Mouse (Mus musculus): Measurements from ENCODE around the gene Ino80b.
A peak's percentile ranks its signal among the peaks of the same experiment; 100 is the strongest.
"Not testable (repeated sequence)": the region's sequence is repeated elsewhere in the genome, so short reads cannot be mapped to it uniquely, and the experiment has no call there.

Gene Ino80b

DNA sequence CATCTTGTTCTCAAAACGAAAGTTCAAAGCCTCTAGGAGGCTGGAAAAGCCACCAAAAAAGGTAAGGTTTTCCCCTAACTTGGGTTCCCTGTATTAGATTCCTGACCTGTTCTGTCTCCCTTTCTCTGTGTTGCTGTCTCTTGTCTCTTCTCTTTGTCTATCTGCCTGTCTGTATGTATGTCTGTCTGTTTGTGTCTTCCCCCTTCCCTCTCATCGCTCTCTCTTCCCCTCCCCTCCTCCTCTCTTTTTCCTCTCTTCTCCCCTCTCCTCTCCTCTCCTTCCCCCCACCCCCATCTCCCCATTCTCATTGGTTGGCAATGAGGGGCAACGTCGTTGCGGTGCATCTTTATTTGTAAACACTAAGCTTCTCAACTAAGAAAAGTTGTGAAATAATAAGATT, at the start of gene Ino80b:
Ino80b (minus strand) TSS at position 101 of the 400 bp plus-strand sequence.
- no peak for DNase-seq (ENCODE audit: low read depth)

DNA sequence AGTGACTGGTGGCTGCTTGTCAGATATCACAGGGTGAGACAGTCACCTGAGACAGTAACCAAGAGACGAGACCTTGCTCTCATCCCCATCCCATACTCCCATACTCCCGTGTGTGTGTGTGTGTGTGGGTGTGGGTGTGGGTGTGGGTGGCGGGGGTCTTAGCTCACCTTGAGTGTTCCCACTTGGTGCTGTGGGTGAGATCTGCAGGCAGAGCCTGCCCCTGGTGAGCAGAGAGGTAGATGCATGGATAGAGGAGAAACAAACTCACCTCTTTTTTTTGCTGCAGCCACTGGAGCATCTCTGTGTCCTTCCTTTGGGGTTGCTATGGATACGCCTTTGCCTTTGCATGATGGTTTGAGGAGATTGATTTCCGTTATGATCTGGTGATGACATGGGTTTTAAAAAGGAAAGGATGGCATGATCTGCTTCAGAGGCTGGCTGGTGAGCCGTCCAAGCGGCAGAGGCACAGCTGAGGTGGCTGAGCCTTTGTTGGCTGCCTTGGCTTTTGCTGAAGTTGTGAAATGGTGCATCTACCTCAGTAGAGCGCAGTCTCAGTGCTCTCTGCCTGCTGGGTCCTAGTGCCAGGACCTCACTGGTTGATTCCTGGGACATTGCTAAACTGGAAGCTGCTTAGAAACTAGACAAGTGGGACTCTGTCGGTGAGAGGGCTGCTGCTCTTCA, 47.1 kb upstream of the Ino80b start:
- DNase-seq (ENCODE audit: low read depth) = no peak

DNA sequence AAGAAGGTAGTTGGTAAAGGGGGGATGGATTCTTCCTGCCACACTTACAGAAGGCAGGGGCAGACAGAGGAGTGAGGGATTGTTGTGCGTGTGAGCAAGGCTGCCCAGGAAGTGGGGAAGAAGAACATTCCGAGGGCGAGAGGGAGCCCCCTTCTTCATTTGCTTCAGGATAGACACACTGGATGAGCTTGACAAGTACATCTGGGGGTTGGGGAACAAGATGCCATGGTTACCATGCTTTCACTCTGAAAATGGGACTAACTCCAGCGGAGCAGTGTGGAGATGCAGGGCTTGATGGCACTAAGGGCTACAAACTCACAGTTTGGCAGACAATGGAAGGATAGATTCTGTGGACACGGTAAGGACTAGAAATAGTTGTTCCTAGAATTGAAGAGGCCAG, 45.8 kb upstream of the Ino80b start:
- no peak for DNase-seq (ENCODE audit: low read depth)

DNA sequence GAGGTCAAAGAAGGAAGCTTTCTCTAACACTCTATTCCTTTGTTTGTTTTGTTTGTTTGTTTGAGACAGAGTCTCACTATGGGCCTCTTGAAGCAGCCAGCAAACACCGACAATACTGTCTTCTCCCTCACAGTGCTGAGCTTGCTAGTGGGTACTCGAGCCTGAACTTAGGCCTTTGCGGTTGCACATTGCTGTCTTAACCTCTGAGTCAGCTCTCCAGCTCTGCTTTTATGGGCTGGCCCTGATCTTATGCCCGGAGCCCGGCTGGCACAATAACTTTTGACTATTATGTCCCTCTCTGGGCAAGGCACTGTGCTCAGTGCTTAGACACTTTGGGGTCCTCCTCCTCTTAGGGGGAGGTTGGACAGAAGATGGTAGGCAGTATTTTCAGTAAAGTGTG, 44.6 kb upstream of the Ino80b start:
- DNase-seq (ENCODE audit: low read depth) = no peak

DNA sequence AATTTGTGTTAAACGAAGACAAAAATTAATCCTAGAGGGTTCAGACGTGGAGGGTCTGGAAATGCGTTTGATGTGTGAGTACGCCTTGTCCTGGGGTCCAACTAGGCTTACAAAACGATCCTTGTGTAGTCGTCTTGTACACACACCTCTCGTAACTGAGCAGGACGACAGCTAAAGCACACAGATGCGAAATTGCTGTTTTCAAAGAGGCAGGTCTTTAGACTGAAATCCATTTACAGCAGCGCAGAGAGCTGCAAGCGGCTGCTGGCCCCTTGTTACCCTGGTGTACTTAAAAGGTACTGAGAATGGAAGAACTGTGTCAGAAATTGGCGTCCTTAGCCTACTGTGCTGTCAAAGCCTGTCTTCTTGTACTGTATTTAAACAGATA, 41.0 kb upstream of the Ino80b start:
- no peak for DNase-seq (ENCODE audit: low read depth)

DNA sequence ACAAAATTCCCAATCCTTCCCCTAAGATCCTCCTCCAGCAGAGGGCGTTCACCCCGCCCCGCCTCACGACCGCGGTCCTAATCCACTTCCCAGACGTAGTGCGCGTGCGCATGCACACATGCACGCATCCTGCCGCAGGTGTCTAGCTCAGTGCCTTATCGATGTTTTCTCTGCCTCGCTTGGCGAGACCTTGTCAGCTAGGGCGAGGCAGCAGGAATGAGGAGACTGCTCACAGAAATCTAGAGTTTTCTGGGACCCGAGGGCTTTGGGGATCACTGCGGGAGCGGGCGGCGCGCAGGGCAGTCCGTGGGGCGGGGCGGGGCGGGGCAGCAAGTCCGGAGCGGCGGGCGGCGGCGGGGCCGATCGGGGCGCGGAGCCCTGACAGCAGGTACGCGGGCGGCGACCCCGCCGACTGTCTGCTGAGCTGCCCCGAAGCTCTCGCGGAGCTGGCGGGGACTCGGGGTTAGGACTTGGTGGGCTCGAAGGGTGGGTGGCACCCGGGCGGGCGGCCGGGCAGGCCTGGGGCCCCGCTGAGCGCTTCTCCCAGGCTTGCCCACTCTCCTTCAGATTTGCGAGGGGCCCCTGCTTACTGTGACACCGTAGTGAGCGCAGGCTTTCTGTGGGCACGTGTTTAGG, 40.5 kb upstream of the Ino80b start, which contains the start of gene Dctn1:
Dctn1 (plus strand) TSS at position 314 of the 636 bp plus-strand sequence.
- peak; percentile 90 for DNase-seq (ENCODE audit: low read depth)

DNA sequence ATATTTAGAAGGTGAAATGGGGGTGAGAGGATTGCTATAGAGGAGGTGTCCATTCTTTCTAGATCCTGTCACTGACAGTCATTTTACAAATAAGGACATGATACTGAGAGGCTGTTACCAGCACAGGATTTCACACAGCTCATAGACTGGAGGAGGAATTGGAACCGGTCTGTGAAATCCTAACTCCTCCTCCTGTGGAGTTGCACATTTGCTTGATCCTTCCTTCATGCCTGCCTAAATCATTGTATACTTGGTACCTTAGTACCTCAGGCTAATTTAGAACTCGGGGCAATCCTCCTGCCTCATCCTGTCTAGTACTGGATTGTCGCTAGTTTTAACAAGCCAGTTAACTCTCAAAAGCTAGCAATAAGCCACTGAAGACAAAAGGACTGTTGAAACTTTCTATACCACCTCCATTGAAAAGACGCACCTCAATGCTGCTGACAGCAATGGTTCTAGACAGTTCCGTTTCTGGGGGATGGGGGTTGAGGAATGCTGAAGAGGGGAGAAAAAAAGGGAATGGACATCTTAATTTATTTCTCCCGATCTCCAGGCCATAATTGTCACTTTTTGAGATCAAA, 39.9 kb upstream of the Ino80b start:
- no peak for DNase-seq (ENCODE audit: low read depth)

DNA sequence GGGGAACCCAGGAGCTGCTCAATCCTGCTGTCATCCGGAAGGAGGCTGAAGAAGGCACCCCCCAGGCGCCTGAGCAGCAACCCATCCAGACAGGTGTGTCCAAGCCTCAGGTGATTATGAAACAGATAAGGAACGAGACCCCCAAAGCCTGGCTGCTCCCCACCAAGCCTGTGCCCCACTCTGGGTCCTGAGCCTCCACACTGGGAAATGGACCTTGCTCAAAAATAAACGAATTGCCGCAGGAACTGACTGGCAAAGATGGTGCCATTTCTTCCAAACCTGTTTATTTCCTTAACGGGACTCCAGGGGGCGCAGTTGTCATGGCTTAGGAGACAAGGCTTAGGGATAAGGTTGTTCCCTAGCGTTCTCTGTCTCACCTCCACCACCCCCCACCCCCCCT, 37.5 kb upstream of the Ino80b start:
- no peak for DNase-seq (ENCODE audit: low read depth)

DNA sequence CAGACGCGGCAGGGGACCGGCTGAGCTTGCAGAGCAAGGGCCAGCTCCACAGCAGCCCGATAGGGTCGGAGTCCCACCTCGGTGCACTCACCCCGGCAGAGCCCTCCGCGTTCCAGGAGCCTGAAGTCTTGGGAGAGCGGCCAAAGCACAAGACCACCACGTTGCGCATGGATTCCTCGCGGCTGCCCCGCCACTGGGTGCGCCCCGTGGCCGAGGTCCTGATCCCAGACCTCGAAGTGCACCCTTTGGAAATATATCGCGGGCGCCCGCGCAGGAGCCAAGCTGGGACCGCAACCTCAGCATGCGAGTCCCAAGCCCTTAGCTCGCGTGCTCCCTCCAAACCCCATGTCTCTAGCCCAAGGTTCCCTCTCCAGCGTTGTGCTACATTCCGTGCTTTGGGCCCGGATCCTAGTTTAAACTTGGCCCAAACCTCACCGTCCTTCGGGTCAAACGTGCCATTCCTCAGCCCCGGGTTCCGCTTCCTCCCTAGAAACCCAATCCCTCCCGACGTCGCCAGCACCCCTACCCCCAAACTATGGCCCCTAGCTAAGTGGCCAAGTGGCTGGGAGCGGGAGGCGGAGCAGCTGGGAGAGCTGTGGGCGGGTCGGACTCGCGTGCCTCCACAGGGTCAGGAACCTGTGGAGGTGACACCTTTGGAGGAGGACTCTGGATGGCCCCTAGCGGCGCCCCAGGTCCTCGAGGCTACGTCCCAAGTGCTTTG, 36.9 kb upstream of the Ino80b start:
- DNase-seq (ENCODE audit: low read depth) = no peak

DNA sequence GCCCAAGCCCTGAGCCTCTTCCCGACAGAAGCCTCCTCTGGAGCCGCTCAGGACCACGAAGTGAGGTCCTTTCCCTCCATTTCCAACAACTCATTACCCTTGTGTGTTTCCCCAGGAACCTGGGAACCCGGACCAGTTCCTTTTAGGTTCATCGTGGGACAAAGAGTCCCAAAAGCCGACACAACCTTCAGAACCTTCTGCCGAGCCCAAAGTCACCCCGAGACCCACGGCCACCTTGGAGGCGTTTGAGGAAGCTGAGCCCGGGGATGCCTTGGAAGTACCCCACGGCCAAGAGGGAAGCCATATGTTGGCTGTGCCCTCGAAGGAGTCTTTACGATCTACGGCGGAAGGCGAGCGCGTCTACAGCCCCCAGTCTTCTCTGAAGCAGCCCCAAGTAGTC, 36.2 kb upstream of the Ino80b start:
- DNase-seq (ENCODE audit: low read depth) = no peak

DNA sequence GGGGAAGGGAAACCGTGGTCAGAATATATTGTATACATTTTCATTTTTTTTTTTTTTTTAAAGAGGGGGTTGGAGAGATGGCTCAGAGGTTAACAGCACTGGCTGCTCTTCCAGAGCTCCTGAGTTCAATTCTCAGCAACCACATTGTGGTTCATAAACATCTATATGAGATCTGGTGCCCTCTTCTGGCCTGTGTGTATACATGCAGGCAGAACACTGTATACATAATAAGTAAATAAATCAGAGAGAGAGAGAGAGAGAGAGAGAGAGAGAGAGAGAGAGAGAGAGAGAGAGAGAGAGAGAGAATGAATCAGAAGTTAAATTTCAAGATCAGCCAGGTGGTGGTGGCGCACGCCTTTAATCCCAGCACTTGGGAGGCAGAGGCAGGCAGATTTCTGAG, 34.2 kb upstream of the Ino80b start:
- DNase-seq (ENCODE audit: low read depth) = not testable (repeated sequence)

DNA sequence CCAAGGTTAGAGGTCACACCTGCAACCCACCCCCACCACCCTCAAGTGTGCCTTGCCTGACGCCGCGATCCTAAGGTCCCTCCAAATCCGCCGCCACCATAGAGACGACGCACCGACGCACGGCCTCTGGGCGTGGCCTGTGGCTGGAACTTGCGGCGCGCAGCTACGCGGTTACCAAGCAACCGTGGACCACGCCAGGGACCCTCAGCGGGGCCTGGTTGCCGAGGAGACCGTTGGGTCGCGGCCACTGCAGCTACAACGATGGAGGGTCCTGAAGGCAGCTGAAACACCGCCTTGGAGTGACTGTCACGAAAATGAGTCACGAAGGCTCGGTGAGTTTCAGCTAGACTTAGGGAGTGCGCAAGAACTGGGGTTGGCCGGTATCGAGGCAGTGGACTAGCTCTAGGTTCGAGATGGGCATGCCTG, 31.0 kb upstream of the Ino80b start, which contains the start of the genes Wdr54 and 1700003E16Rik:
Wdr54 (minus strand) TSS at position 139 of the 426 bp plus-strand sequence.
1700003E16Rik (plus strand) TSS at position 146 of the 426 bp plus-strand sequence.
- no peak for DNase-seq (ENCODE audit: low read depth)

DNA sequence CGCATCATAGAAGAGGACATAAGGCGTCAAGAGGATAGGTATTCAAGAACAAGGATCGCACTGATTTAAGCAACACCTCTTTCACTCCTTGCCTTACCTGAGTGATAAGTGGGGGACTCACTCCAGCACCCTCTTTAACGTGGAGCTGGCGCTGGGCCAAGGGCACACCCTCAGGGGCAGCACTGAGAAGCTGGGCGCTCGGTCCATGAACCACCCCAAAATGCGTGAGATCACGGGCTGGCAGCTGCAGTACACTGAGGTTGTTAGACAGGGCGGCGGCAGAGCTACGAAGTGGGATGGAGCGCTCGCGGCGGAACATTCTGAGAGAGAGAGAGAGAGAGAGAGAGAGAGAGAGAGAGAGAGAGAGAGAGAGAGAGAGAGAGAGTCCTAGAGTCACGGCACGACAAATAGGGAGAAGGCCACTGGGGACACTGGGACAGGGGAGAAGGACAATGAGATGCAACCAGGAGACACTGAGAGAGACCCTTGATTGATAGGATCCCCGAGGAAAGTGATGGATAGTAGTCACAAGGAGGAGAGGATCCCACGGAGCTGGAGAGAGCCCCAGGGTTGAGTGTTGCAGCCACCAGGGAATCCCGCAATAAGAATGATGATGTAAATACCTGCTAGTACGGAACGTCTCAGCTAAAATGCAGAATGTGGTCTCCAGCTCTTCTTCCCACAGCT, 30.5 kb upstream of the Ino80b start:
- no peak for DNase-seq (ENCODE audit: low read depth)

DNA sequence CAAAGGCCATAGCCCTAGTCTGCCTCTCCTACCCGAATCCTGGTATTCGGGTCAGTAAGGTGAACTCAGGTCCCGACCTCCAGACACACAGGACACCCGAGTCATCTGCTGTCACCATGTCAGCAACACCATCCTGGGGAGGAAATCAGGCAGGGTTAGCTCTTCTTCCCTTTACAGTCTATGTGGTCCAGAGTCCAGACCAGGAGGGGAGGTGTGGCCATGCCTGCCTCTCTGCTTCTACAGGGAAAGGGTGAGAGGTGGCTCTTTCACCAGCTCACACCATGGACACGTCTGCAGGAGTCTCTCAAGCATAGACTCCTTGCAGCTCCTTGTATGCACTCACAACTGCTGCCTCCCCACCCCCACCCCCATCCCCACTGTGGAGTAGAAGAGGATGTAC, 28.3 kb upstream of the Ino80b start:
- DNase-seq (ENCODE audit: low read depth) = no peak

DNA sequence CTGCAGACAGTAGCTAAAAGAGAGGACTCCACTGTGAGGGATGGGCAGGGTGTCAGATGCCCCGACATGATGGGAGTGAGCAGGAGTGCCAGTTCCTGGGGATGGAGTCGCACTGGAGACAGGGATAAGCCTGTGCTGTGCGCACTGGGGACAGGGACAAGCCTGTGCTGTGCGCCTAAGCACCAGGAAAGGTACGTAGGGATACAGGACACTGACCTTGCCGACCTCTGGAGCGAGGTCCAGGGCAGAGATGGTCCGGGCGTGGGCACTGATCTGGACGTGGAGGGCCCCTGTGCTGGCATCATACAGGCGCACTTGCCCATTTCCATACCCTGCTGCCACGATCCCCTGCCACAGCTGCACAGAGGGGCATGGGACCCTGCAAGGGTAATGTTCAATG, 27.8 kb upstream of the Ino80b start:
- DNase-seq (ENCODE audit: low read depth) = no peak

DNA sequence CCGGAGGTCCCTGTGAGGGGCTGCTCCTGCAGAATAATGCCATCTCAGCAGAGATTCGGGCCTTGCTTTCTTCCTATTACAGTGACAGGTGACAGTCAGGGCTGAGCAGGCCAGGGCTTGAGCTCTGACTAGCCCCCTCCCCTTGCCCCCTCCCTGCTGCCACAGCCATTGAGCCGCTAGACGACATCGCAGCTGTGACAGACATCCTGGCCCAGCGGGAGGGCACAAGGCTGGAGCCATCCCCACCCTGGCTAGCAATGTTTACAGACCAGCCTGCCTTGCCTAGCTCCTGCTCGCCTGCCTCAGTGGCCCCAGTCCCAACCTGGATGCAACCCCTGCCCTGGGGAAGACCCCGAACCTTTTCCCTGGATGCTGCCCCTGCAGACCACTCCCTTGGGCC, 26.5 kb upstream of the Ino80b start:
- no peak for DNase-seq (ENCODE audit: low read depth)

DNA sequence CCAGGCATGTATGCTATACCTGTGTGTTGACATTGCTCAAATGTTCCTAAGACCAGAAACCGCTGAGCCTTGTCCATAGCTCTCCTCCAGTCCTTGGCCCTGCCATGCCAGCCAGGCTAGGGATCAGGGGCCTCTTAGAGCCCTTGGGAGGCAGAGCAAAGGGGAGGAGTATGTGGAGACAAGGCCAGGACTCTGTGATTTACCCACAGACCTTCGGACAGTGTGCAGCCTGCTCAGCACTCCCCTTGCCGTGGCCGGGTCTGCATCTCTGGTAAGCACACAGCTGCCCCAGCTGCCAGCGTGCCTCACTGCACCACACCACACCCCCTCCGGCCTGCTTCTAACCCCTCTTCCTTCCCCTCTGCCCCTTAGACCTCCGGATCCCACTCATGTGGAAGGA, 22.0 kb upstream of the Ino80b start:
- DNase-seq (ENCODE audit: low read depth) = no peak

DNA sequence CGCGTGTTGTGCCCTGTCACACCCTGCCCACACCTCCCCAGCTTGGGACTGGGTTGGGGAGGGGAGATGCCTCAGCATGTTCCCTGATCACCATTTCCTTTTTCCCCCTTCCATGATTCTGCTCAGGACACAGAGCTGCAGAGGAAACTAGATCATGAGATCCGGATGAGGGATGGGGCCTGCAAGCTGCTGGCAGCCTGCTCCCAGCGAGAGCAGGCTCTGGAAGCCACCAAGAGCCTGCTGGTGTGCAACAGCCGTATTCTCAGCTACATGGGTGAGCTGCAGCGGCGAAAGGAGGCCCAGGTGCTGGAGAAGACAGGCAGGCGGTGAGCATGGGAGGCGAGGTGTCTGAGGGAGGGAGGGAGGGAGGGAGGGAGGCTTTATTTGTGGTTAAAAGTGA, 20.6 kb upstream of the Ino80b start:
- DNase-seq (ENCODE audit: low read depth) = no peak

DNA sequence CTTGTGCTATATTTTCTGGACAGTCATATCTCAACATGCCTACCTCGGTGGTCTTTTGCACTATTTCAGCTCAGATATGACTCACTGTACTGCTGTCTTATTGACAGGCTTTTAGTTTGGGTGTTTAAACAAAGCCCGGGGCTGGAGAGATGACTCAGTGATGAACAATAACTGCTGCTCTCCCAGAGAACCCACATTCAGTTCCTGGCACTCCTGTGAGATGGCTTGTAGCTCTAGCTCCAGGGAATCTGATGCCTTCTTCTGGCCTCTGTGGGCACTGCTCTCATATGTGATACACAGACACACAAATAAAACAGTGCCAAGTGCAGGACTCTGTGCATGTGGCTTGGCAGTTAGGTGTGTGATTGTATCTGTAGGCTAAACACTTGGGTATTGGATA, 20.0 kb upstream of the Ino80b start:
- DNase-seq (ENCODE audit: low read depth) = no peak

DNA sequence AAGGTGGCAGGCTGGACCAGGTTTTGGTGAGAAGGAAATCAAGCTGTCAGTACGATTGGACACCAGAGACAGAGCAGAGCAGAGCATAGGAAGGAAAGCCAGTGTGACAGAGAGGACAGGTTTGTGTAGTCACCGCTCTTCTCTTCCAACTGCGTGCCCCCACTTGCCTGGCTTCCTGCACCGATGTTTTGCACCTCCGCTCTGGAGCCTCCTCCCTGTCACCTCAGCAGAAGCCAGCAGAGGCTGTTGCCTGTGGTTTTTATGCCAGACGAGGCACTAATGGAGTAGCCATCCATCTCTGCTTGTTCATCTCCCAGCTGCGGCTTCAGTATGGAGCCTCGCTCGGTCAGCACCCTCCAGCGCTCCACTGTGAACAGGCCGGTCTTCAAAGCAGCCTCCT, 17.7 kb upstream of the Ino80b start:
- no peak for DNase-seq (ENCODE audit: low read depth)

DNA sequence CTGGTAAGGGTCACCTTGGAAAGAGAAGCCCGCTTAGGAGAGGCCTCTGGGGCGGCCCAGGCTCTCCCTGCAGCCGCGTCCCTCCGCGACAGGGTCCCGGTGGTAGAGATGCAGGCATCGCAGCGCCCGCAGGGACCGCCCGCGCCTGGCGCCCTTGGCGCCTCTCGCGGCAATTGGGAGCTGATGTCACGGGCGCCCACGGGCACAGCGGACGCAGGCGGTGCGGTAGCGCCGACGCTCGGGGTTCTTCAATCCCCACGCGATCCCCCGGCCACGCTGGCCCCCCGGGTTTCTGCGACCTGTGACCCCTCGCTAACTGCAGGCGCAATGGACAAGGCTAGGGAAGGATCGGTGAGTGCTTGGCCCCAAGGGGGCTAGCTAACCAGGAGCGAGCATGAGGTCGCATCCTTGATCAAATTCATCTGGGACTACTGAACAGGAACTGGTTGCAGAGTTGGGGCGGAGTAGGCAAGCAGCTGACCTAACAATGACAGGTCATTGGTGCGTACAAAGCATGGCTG, 17.0 kb upstream of the Ino80b start:
- DNase-seq (ENCODE audit: low read depth) = no peak

DNA sequence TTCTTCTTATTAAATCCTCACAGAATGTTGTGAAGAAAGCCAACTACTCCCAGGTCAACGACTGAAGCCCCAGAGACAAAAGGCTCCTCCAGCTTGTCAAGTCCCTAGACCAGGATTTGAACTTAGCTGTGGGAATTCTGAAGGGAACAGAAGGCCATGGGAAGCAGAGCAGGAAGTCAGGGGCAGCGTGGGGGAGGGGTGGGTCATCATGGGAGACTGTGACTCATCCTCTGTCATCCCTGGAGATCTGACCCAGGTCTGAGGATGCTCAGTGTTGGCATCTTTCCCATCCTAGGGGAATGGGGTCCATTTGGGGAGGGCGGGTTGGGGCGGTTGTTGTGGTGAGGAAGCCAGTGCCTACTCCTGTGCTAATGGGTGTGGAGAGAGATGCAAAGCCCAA, 16.4 kb upstream of the Ino80b start:
- no peak for DNase-seq (ENCODE audit: low read depth)

All from c-Kit-positive CD71-negative TER-119-negative erythroid progenitor cells, embryonic 14.5 days (primary cell).